Mouse (Mus musculus): ENCODE data around the gene Fgfr1op. TPM values are rescaled to one million over a fixed set of nuclear protein-coding genes. Genes with fewer than 3 reads are reported as not detected.
"Not testable (repeated sequence)": the region's sequence is repeated elsewhere in the genome, so short reads cannot be mapped to it uniquely, and the experiment has no call there.

Gene Fgfr1op
- polyA plus RNA-seq, 1 experiment from 2014 or later, result 26.4 TPM

- Histone ChIP-seq H3K4me2 (no peak overlapping the region), H3K9me3 (no peaks in the 10 kb centered on the region), H3K36me3 (replicated peaks) (peaks cover 50% of the 10 kb centered on the region), H3K27ac (no peak overlapping the region), H3K27me3 (replicated peaks) (no peaks in the 10 kb centered on the region), H3K4me3 (no peak overlapping the region), H3K9ac (no peak overlapping the region), H3K4me1 (no peaks in the 10 kb centered on the region)
- no peak for ATAC-seq (replicated peaks)
- 93% methylated on average over 7 of the region's 7 CpGs for WGBS
Measured at GRCm38 (mm10) chr17:8184217-8184616, 18.9 kb downstream of the Fgfr1op start.

DNA sequence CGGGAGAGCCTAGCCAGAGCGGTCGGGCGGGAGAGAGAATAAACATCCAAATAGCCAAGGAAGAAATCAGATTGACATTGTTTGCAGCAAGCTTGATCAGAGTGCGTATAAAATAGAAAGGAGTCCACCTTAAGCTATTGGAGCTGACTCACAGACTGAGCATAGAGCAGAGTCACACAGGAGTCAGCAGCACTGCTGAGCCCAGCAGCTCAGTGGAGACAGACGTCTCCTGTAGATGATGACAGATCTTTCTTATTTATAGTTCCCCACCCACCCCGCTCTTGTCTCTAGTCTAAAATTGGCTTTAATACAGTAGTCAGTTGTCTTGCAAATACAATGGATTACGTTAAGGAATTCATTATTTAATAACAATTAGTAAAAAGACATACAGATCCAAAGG lies 28.4 kb downstream of the Fgfr1op start:
- WGBS, result 94% methylated on average over 8 of the region's 8 CpGs
- peaks cover 22% of the 10 kb centered on the region for H3K36me3 ChIP-seq (replicated peaks)
- H3K4me1 ChIP-seq, result no peaks in the 10 kb centered on the region
- H3K9me3 ChIP-seq, result no peaks in the 10 kb centered on the region
- no peak overlapping the region for H3K4me3 ChIP-seq
- no peak overlapping the region for H3K4me2 ChIP-seq
- H3K9ac ChIP-seq, result no peak overlapping the region
- no peaks in the 10 kb centered on the region for H3K27me3 ChIP-seq (replicated peaks)
- H3K27ac ChIP-seq, result no peak overlapping the region
- no peak for ATAC-seq (replicated peaks)

DNA sequence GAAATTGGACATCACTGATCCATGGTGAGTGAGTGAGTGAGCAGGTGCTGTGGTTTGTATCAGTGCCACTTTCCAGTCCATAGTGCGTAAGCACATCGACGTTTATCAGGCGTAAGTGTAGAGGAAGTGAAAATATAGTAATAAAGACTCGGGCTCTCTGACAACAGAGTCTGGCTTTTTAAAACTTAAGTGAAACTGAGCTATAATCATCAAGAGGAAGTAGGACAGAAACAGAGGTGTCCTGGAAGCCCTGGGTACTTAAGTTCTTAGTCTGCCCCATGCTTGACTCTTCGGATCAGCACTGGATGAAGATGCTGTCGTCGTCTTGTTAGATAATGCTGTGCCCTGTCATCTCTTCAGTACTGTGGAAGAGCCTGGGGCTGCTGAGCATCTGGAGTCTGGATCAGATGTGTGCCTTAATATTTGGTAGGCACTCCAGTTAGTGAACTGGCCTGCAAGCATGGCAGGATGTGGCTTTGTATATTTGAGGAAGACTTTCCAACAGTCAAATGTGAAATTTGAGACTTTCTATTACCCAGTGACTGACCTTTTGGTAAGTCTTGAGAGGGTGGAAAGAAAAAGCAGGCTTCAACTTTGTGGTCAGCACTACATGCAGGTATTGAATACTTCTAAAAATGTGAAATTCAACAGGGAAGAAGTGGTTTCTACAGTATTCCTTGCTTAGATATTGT lies 30.5 kb downstream of the Fgfr1op start:
- Histone ChIP-seq H3K9ac (no peak overlapping the region), H3K27me3 (replicated peaks) (no peaks in the 10 kb centered on the region), H3K9me3 (no peaks in the 10 kb centered on the region), H3K27ac (no peak overlapping the region), H3K4me3 (no peak overlapping the region), H3K36me3 (replicated peaks) (peaks cover 15% of the 10 kb centered on the region), H3K4me1 (no peaks in the 10 kb centered on the region), H3K4me2 (no peak overlapping the region)
- 93% methylated on average over 8 of the region's 8 CpGs for WGBS
- ATAC-seq (replicated peaks), result no peak

DNA sequence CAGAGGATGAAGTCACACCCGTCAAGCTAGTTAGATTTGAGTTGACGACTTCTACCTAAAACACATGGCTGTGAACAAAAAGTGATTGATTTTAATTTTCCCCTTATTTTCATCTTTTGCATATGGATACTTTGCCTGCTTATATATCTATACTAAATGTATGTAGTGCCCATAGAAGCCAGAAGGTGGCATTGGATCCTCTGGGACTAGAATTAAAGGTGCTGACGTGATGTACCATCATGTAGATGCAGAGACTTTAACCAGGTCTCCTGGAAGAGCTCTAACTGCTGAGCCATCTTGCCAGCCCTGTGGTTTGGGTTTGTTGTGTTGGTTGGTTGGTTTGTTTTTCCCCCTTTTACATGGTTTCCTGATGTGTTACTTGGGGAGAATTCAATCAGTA lies 32.4 kb downstream of the Fgfr1op start:
- Histone ChIP-seq H3K4me2 (no peak overlapping the region), H3K27me3 (replicated peaks) (no peaks in the 10 kb centered on the region), H3K9me3 (no peaks in the 10 kb centered on the region), H3K9ac (no peak overlapping the region), H3K4me1 (no peaks in the 10 kb centered on the region), H3K36me3 (replicated peaks) (peaks cover 7% of the 10 kb centered on the region), H3K4me3 (no peak overlapping the region), H3K27ac (no peak overlapping the region)
- 71% methylated on average over 3 of the region's 3 CpGs for WGBS
- ATAC-seq (replicated peaks), result no peak

DNA sequence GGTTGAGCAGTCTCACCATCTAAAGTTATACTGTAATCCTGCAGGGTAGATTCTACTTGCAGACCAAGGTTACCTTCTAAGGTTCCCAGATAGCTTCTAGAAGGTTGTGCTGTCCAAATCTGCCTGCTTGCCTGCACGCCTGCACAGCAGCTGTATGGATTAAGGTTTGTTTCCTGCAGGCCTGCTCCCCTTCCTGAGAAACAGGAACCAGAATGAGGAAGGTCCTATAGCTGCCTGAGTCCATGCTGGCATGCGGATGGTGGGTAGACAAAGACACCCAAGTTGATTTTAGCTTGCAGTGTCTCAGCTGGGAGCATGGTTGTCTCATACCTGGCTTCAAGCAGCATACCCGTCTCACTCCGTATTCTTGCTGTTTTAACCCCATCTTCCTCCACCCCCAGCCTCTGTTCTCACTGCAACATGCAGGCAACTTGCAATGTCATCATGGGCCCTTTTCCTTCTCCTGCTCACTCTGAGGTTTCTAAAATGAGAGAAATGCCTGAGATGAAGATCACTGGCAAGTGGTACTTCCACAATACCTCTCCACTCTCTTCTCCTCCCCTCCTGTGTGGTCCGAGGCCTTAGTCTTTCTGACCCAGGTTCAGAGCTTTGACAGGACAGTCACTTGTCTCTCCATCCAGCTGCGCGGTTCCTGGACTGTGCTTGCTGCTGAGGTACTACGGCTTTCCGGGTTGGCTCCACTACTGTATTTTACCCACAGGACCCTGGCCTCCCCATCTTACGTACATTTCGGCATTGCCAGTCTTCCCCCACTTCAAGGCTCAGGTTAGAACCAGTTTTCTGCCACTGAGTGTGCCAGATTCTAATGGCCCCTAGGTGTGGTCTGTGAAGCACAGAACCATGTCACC lies 34.0 kb downstream of the Fgfr1op start:
- Histone ChIP-seq H3K4me3 (no peak overlapping the region), H3K9me3 (no peaks in the 10 kb centered on the region), H3K36me3 (replicated peaks) (peaks cover 5% of the 10 kb centered on the region), H3K4me1 (no peaks in the 10 kb centered on the region), H3K4me2 (no peak overlapping the region), H3K27ac (no peak overlapping the region), H3K27me3 (replicated peaks) (no peaks in the 10 kb centered on the region), H3K9ac (no peak overlapping the region)
- no peak for ATAC-seq (replicated peaks)
- 87% methylated on average over 11 of the region's 11 CpGs for WGBS

- no peak overlapping the region for H3K9ac ChIP-seq
- no peaks in the 10 kb centered on the region for H3K36me3 ChIP-seq (replicated peaks)
- H3K27ac ChIP-seq, result no peak overlapping the region
- no peak overlapping the region for H3K4me3 ChIP-seq
- no peaks in the 10 kb centered on the region for H3K27me3 ChIP-seq (replicated peaks)
- ATAC-seq (replicated peaks), result no peak
- 85% methylated on average over 1 of the region's 1 CpGs for WGBS
- no peaks in the 10 kb centered on the region for H3K4me1 ChIP-seq
- H3K4me2 ChIP-seq, result no peak overlapping the region
- no peaks in the 10 kb centered on the region for H3K9me3 ChIP-seq
Measured at GRCm38 (mm10) chr17:8199936-8200330, 34.6 kb downstream of the Fgfr1op start.

DNA sequence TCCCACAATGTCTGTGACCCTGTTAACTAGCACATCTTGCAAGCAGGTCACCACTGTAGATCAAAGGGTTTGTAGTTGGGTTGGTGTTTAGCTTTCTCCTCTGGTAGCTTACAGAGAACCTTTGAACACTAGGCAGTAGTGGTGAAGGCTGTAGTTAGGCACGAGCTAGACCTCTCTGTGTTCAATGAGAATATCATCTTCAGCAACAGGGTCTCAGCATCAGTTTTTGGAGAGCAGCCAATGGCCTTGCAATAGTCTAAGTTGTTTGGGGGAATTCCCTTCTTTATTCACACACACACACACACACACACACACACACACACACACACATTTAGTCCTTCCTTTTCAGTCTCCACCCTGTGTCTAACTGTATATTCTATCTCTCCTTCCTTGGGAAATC lies 38.2 kb downstream of the Fgfr1op start:
- no peak overlapping the region for H3K4me3 ChIP-seq
- no peaks in the 10 kb centered on the region for H3K4me1 ChIP-seq
- no peaks in the 10 kb centered on the region for H3K36me3 ChIP-seq (replicated peaks)
- H3K4me2 ChIP-seq, result no peak overlapping the region
- H3K9me3 ChIP-seq, result no peaks in the 10 kb centered on the region
- no peak overlapping the region for H3K9ac ChIP-seq
- WGBS, result 79% methylated on average over 1 of the region's 1 CpGs
- no peak for ATAC-seq (replicated peaks)
- no peak overlapping the region for H3K27ac ChIP-seq
- no peaks in the 10 kb centered on the region for H3K27me3 ChIP-seq (replicated peaks)

- 73% methylated on average over 1 of the region's 1 CpGs for WGBS
- not testable (repeated sequence) for H3K4me1 ChIP-seq; H3K27me3 ChIP-seq (replicated peaks)
Measured at GRCm38 (mm10) chr17:8205221-8205631, 39.9 kb downstream of the Fgfr1op start.

DNA sequence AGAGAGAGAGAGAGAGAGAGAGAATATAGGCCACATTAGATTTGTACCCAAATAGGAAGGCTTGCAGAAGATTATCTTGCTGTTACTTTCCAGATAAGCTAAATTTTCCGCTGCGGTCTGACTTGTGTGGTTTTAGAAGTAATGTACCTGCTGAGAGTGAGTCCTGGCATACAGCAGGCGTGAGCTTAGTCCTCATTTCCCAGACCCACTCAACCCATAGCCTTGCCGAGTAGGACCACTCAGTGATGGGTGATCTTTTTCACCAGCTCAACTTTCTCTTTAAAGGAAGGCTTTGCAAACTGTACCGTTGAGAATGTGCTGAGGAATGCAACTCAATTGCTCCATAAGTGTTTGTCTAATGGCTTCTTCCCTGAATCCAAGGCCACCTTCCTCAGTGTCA lies 41.4 kb downstream of the Fgfr1op start:
- no peaks in the 10 kb centered on the region for H3K36me3 ChIP-seq (replicated peaks)
- no peak overlapping the region for H3K27ac ChIP-seq
- no peaks in the 10 kb centered on the region for H3K9me3 ChIP-seq
- no peaks in the 10 kb centered on the region for H3K27me3 ChIP-seq (replicated peaks)
- H3K4me3 ChIP-seq, result no peak overlapping the region
- no peak overlapping the region for H3K4me2 ChIP-seq
- WGBS, result 88% methylated on average over 5 of the region's 5 CpGs
- no peak for ATAC-seq (replicated peaks)
- H3K4me1 ChIP-seq, result no peaks in the 10 kb centered on the region
- no peak overlapping the region for H3K9ac ChIP-seq

More at GRCm38 (mm10) chr17:8205221-8205631, 39.9 kb downstream of the Fgfr1op start:
- H3K4me3 ChIP-seq; H3K9me3 ChIP-seq; H3K9ac ChIP-seq; H3K4me2 ChIP-seq; ATAC-seq (replicated peaks); H3K27ac ChIP-seq; H3K36me3 ChIP-seq (replicated peaks): not testable (repeated sequence)

GRCm38 (mm10) chr17:8209696-8210095 lies 44.4 kb downstream of the Fgfr1op start:
- H3K9me3 ChIP-seq, result no peaks in the 10 kb centered on the region
- no peak for ATAC-seq (replicated peaks)
- no peak overlapping the region for H3K4me2 ChIP-seq
- no peak overlapping the region for H3K27ac ChIP-seq
- WGBS, result 93% methylated on average over 2 of the region's 2 CpGs
- no peaks in the 10 kb centered on the region for H3K4me1 ChIP-seq
- no peak overlapping the region for H3K9ac ChIP-seq
- H3K36me3 ChIP-seq (replicated peaks), result no peaks in the 10 kb centered on the region
- no peak overlapping the region for H3K4me3 ChIP-seq
- no peaks in the 10 kb centered on the region for H3K27me3 ChIP-seq (replicated peaks)

DNA sequence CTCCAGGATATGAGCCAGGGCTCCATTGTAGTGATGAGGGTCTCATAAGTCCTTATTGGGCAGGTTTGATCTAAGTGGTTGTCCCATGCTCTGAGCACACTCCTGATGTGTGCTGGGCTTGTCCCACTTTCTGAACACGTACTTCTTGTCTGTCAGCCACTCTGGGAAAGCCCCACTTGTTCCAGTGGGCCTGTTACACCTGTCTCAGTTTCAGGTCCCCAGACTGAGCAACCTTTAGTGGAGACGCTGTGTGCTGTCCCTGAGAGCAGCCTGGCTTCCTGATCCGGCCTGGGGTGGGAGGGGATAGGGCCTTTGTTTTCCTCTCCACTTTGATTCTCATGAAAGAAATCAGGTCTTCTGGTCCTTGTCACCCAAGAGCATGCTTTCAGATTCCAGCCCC lies 44.9 kb downstream of the Fgfr1op start:
- Histone ChIP-seq H3K4me1 (no peaks in the 10 kb centered on the region), H3K4me2 (no peak overlapping the region), H3K27me3 (replicated peaks) (no peaks in the 10 kb centered on the region), H3K27ac (no peak overlapping the region), H3K9me3 (no peaks in the 10 kb centered on the region), H3K9ac (no peak overlapping the region), H3K36me3 (replicated peaks) (no peaks in the 10 kb centered on the region), H3K4me3 (no peak overlapping the region)
- no peak for ATAC-seq (replicated peaks)
- 56% methylated on average over 3 of the region's 3 CpGs for WGBS

DNA sequence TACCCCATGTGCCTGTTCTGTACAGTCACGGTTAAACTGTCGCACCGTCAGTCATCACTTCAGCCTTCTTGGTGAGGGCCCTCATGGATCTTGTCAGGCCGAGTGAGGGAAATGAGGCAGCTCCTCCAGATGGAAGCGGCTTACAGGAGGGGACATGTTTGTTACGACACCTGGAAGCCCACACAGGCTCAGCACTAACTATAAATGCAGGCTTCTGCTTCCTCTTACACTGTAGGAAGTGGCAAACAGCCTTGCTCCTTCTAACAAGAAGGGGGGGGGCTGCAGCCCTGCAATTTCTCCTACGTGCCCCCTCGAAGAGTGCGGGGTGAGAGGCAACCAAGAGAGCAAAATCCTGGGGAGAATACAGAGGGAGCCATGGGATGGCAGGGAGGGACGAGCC lies 45.4 kb downstream of the Fgfr1op start:
- WGBS, result 82% methylated on average over 10 of the region's 10 CpGs
- Histone ChIP-seq H3K27me3 (replicated peaks) (no peaks in the 10 kb centered on the region), H3K4me3 (no peak overlapping the region), H3K9ac (no peak overlapping the region), H3K4me1 (no peaks in the 10 kb centered on the region), H3K9me3 (no peaks in the 10 kb centered on the region), H3K36me3 (replicated peaks) (no peaks in the 10 kb centered on the region), H3K4me2 (no peak overlapping the region), H3K27ac (no peak overlapping the region)
- ATAC-seq (replicated peaks), result no peak

DNA sequence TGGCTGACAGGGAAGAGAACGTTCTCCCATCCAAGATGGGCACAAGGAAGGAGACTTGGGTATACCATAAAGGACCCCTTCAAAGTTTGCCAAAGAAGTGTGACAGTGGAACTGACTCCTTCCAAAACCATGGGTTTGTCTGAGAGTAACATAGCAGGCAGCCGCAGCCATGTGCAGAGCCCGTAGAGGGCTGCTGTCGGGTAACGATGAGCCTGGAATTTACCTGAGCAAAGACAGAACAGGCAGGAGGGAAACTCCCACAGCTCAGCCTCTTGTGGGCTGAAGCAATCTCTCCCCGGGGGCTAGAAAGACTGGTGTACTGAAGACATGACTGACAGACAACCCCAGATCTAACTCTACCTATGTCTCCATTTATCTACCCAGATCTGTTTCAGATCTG lies 46.1 kb downstream of the Fgfr1op start:
- Histone ChIP-seq H3K9ac (no peak overlapping the region), H3K27me3 (replicated peaks) (no peaks in the 10 kb centered on the region), H3K9me3 (no peaks in the 10 kb centered on the region), H3K4me3 (no peak overlapping the region), H3K4me2 (no peak overlapping the region), H3K27ac (no peak overlapping the region), H3K36me3 (replicated peaks) (no peaks in the 10 kb centered on the region), H3K4me1 (no peaks in the 10 kb centered on the region)
- WGBS, result 92% methylated on average over 6 of the region's 6 CpGs
- ATAC-seq (replicated peaks), result no peak
